Mouse (Mus musculus): ENCODE data around the gene Chaf1a. TPM values are rescaled to one million over a fixed set of nuclear protein-coding genes. Genes with fewer than 3 reads are reported as not detected.
"Not testable (repeated sequence)": the region's sequence is repeated elsewhere in the genome, so short reads cannot be mapped to it uniquely, and the experiment has no call there.

Chaf1a gene
- total RNA-seq, 2 experiments from 2014 or later: 3.5 to 4.7 TPM

GRCm38 (mm10) chr17:56036901-56037287 is 3.3 kb upstream of the Chaf1a start:
- no peak for DNase-seq

- no peak for DNase-seq
These were observed 1.5 kb upstream of the Chaf1a start for GRCm38 (mm10) chr17:56038583-56039261.

GRCm38 (mm10) chr17:56039345-56039744 is 894 bp upstream of the Chaf1a start:
- no peak for DNase-seq

- no peak for DNase-seq
These were observed 571 bp downstream of the Chaf1a start for GRCm38 (mm10) chr17:56040857-56041163.

GRCm38 (mm10) chr17:56051369-56051768 is 11.1 kb downstream of the Chaf1a start:
- DNase-seq: no peak

GRCm38 (mm10) chr17:56054938-56055337 is 14.7 kb downstream of the Chaf1a start:
- no peak for DNase-seq

- DNase-seq: no peak
These were observed 15.9 kb downstream of the Chaf1a start for GRCm38 (mm10) chr17:56055945-56056678.

- DNase-seq: no peak
These were observed 17.3 kb downstream of the Chaf1a start for GRCm38 (mm10) chr17:56057381-56058120.

- no peak for DNase-seq
These were observed 21.8 kb downstream of the Chaf1a start for GRCm38 (mm10) chr17:56062081-56062480.

- DNase-seq: not testable (repeated sequence)
These were observed 25.5 kb downstream of the Chaf1a start for GRCm38 (mm10) chr17:56065715-56066114.

GRCm38 (mm10) chr17:56066451-56066850 is 26.2 kb downstream of the Chaf1a start:
- DNase-seq: no peak

- no peak for DNase-seq
These were observed 28.8 kb downstream of the Chaf1a start for GRCm38 (mm10) chr17:56069066-56069465.

- no peak for DNase-seq
These were observed 30.9 kb downstream of the Chaf1a start for GRCm38 (mm10) chr17:56071126-56071525.

- DNase-seq: no peak
These were observed 32.0 kb downstream of the Chaf1a start for GRCm38 (mm10) chr17:56072243-56072642.

- peak; percentile 91 to 95 for DNase-seq
These were observed 34.0 kb downstream of the Chaf1a start for GRCm38 (mm10) chr17:56074097-56074826.

GRCm38 (mm10) chr17:56074827-56075208 is 34.6 kb downstream of the Chaf1a start, which contains the start of gene Ubxn6:
Gene Ubxn6, minus strand, starts transcription at chr17:56075028.
- peak; percentile 99 to 100 for DNase-seq

- no peak for DNase-seq
These were observed 37.3 kb downstream of the Chaf1a start for GRCm38 (mm10) chr17:56077523-56077922.

- not testable (repeated sequence) for DNase-seq
These were observed 38.1 kb downstream of the Chaf1a start for GRCm38 (mm10) chr17:56078361-56078760.

- peak; percentile 99 for DNase-seq
These were observed 38.9 kb downstream of the Chaf1a start, which contains the start of gene Hdgfl2 for GRCm38 (mm10) chr17:56078880-56079795. Gene Hdgfl2, plus strand, starts transcription at chr17:56079634.

GRCm38 (mm10) chr17:56079921-56080320 is 39.7 kb downstream of the Chaf1a start:
- DNase-seq: peak in 1 of 2 experiments; percentile 25

Data from adrenal gland, postnatal 36 days (tissue).